In genomic region chr9:56876784-56877183, GRCm38 (mm10) we compare ENCODE assay signal across 10 mouse cellular contexts. TPM values are rescaled to one million over a fixed set of nuclear protein-coding genes. Genes with fewer than 3 reads are reported as not detected.
DNase-seq lines count a peak whose midpoint lies in the region; ATAC-seq lines count a peak whose summit lies in the region.
"Had no signal": no experiment of that assay in that cellular context is flagged by ENCODE, and none has a peak within 500 bp of the region (broad histone marks: within the 10 kb centered on the region; RNA-seq: fewer than 3 reads in every experiment).

No protein-coding gene starts in this region.

- H3K4me2 ChIP-seq in lung, embryonic 15.5 days: no peak overlapping the region
- H3K4me2 ChIP-seq in intestine, embryonic 16.5 days (ENCODE audit: low read depth, low read length): no peak overlapping the region
- H3K4me2 ChIP-seq in neural tube, embryonic 15.5 days: no peak overlapping the region

- 47% methylated on average over 9 of the region's 9 CpGs for WGBS in lung, embryonic 15.5 days
- WGBS in intestine, embryonic 16.5 days: 29% methylated on average over 9 of the region's 9 CpGs
- 42% methylated on average over 9 of the region's 9 CpGs for WGBS in neural tube, embryonic 15.5 days

- H3K36me3 ChIP-seq in lung, embryonic 15.5 days: no peaks in the 10 kb centered on the region
- no peaks in the 10 kb centered on the region for H3K36me3 ChIP-seq in intestine, embryonic 16.5 days (ENCODE audit: control insufficient read depth, insufficient read depth, low read length)
- H3K36me3 ChIP-seq in neural tube, embryonic 15.5 days: no peaks in the 10 kb centered on the region

- DNase-seq in adrenal gland, adult 2 months: peak; percentile 38
- no peak for DNase-seq in adrenal gland, postnatal 4 days (ENCODE audit: low spot score in 2 of 2)
- no peak for DNase-seq in lung, postnatal 25 days (ENCODE audit: low spot score)
- DNase-seq in thymus, postnatal 25 days: no peak
- no peak for DNase-seq in thymus, postnatal 0 days (ENCODE audit: low spot score)

- peak overlapping the region; percentile 16; the same call in 1 of the 2 replicates for H3K27ac ChIP-seq in lung, embryonic 15.5 days
- peak overlapping the region; percentile 71 for H3K27ac ChIP-seq in intestine, embryonic 16.5 days (ENCODE audit: low read length)
- H3K27ac ChIP-seq in neural tube, embryonic 15.5 days (replicated peaks): peak overlapping the region; percentile 37

- H3K4me3 ChIP-seq in lung, embryonic 15.5 days: no peak overlapping the region
- H3K4me3 ChIP-seq in intestine, embryonic 16.5 days (ENCODE audit: low read length): no peak overlapping the region
- H3K4me3 ChIP-seq in neural tube, embryonic 15.5 days (replicated peaks): no peak overlapping the region

- no peaks in the 10 kb centered on the region for H3K9me3 ChIP-seq in lung, embryonic 15.5 days
- H3K9me3 ChIP-seq in intestine, embryonic 16.5 days (ENCODE audit: control insufficient read depth, low read length): no peaks in the 10 kb centered on the region
- no peaks in the 10 kb centered on the region for H3K9me3 ChIP-seq in neural tube, embryonic 15.5 days (replicated peaks)

- no peak overlapping the region for H3K9ac ChIP-seq in lung, embryonic 15.5 days
- peak overlapping the region; percentile 15; the same call in 1 of the 2 replicates for H3K9ac ChIP-seq in intestine, embryonic 16.5 days (ENCODE audit: low read depth, low read length)
- H3K9ac ChIP-seq in neural tube, embryonic 15.5 days (replicated peaks): no peak overlapping the region

- peaks cover 27% of the 10 kb centered on the region for H3K4me1 ChIP-seq in lung, embryonic 15.5 days
- peaks cover 46% of the 10 kb centered on the region for H3K4me1 ChIP-seq in intestine, embryonic 16.5 days (ENCODE audit: control insufficient read depth, insufficient read depth, low read length)
- H3K4me1 ChIP-seq in neural tube, embryonic 15.5 days: peaks cover 15% of the 10 kb centered on the region

- no peak for ATAC-seq in lung, embryonic 15.5 days (ENCODE audit: borderline replicate concordance, extremely low read depth, low FRiP score, low TSS enrichment)
- peak; percentile 63 for ATAC-seq in intestine, embryonic 16.5 days
- no peak for ATAC-seq in neural tube, embryonic 15.5 days (ENCODE audit: low FRiP score)

- no peaks in the 10 kb centered on the region for H3K27me3 ChIP-seq in lung, embryonic 15.5 days
- H3K27me3 ChIP-seq in intestine, embryonic 16.5 days (replicated peaks; ENCODE audit: control insufficient read depth, insufficient read depth, low read length): no peaks in the 10 kb centered on the region
- no peaks in the 10 kb centered on the region for H3K27me3 ChIP-seq in neural tube, embryonic 15.5 days (replicated peaks)

RNA-seq across cellular contexts. Expression of gene Cspg4, which starts 12.0 kb away (rescaled TPM):
- 10 to 100 TPM in 1 of 2 experiments, 1 to 10 TPM in 1; 7.8 to 11.8 TPM for total RNA-seq in adrenal gland, adult 2 months (2021)
- polyA plus RNA-seq in adrenal gland, adult 2 months (2012; rRNA removed): 17.9 and 19.0 TPM in 2 replicates
- total RNA-seq in adrenal gland, postnatal 4 days (2021): 10 to 100 TPM; 12.4 to 16.5 TPM
- polyA plus RNA-seq in lung, embryonic 15.5 days (2015; fragmentation: Nextera tagmentation; extraction: Ambion mirVana): 17.8 and 21.1 TPM in 2 replicates
- 17.4 and 18.2 TPM in 2 replicates for polyA plus RNA-seq in intestine, embryonic 16.5 days (2015; fragmentation: Nextera tagmentation; extraction: Ambion mirVana)
- 10.5 and 13.1 TPM in 2 replicates for polyA plus RNA-seq in neural tube, embryonic 15.5 days (2015; fragmentation: Nextera tagmentation; extraction: Ambion mirVana)
- polyA plus RNA-seq in thymus, postnatal 0 days (2015; fragmentation: Nextera tagmentation; extraction: Ambion mirVana): 0.91 and 1.4 TPM in 2 replicates
- total RNA-seq: hematopoietic stem cell, adult 5-6 weeks; neutrophil, adult 5-6 weeks had no signal

RNA-seq across cellular contexts. Expression of gene Odf3l1, which starts 12.3 kb away (rescaled TPM):
- 1 to 10 TPM; 1.5 to 1.7 TPM for total RNA-seq in adrenal gland, adult 2 months (2021)
- 7.4 and 7.6 TPM in 2 replicates for polyA plus RNA-seq in adrenal gland, adult 2 months (2012; rRNA removed)
- total RNA-seq in adrenal gland, postnatal 4 days (2021): 1 to 10 TPM in 1 of 2 experiments, under 1 TPM in 1; 0.73 to 1.4 TPM
- 0.60 and 0.72 TPM in 2 replicates for polyA plus RNA-seq in lung, embryonic 15.5 days (2015; fragmentation: Nextera tagmentation; extraction: Ambion mirVana)
- 1.4 and 1.5 TPM in 2 replicates for polyA plus RNA-seq in intestine, embryonic 16.5 days (2015; fragmentation: Nextera tagmentation; extraction: Ambion mirVana)
- polyA plus RNA-seq in neural tube, embryonic 15.5 days (2015; fragmentation: Nextera tagmentation; extraction: Ambion mirVana): 0.28 and 0.40 TPM in 2 replicates
- polyA plus RNA-seq in thymus, postnatal 0 days (2015; fragmentation: Nextera tagmentation; extraction: Ambion mirVana): 0.13 TPM in 1 of 2 replicates, not detected in the other
- total RNA-seq: hematopoietic stem cell, adult 5-6 weeks; neutrophil, adult 5-6 weeks had no signal

RNA-seq across cellular contexts. Expression of gene Snx33, which starts 51.4 kb away (rescaled TPM):
- 10 to 100 TPM; 18.4 to 33.8 TPM for total RNA-seq in adrenal gland, adult 2 months (2021)
- 13.0 and 15.0 TPM in 2 replicates for polyA plus RNA-seq in adrenal gland, adult 2 months (2012; rRNA removed)
- 10 to 100 TPM; 28.4 to 30.7 TPM for total RNA-seq in adrenal gland, postnatal 4 days (2021)
- 10.8 and 11.4 TPM in 2 replicates for polyA plus RNA-seq in lung, embryonic 15.5 days (2015; fragmentation: Nextera tagmentation; extraction: Ambion mirVana)
- polyA plus RNA-seq in intestine, embryonic 16.5 days (2015; fragmentation: Nextera tagmentation; extraction: Ambion mirVana): 4.8 and 5.2 TPM in 2 replicates
- polyA plus RNA-seq in neural tube, embryonic 15.5 days (2015; fragmentation: Nextera tagmentation; extraction: Ambion mirVana): 2.2 and 3.2 TPM in 2 replicates
- polyA plus RNA-seq in thymus, postnatal 0 days (2015; fragmentation: Nextera tagmentation; extraction: Ambion mirVana): 4.7 and 5.1 TPM in 2 replicates

Comparison
In these comparisons a context has a peak if more than half of its experiments do, and no peak if none do; other contexts are left out.
1. H3K27ac ChIP-seq: peak in every context shown above with its lines; median percentile 71 in intestine, embryonic 16.5 days; 37 in neural tube, embryonic 15.5 days; 16 in lung, embryonic 15.5 days.